Mouse (Mus musculus) liver, embryonic 14.5 days (tissue): ENCODE results near the gene Slc22a17. TPM values are rescaled to one million over a fixed set of nuclear protein-coding genes. Genes with fewer than 3 reads are reported as not detected.
A peak's percentile ranks its signal among the peaks of the same experiment; 100 is the strongest.

Experiments
- ATAC-seq: fragments of 200-750 bp; cut with Nextera tagmentation; 2 replicates; pipeline ENCODE4 v1.8.0; 2017; ENCODE audit warnings: moderate number of reproducible peaks, mild to moderate bottlenecking, moderate library complexity; ENCODE audit not compliant: insufficient read depth
- DNase-seq, 3 experiments: peaks; one replicate each; pipeline ENCODE4 v3.0.0-alpha.2; 2012 to 2013; ENCODE audit warnings: low read depth in 3 of 3, low spot score in 3 of 3
- H3K27ac ChIP-seq: fragments of 300-500 bp; sonication (generic); 2 replicates; pipeline ENCODE4 v1.5.1; 2014; ENCODE audit warnings: moderate library complexity, mild to moderate bottlenecking, control low read depth, inconsistent platforms
- H3K27me3 ChIP-seq: fragments of 300-500 bp; sonication (generic); 2 replicates; pipeline ENCODE4 v1.6.1; 2014; ENCODE audit warnings: mild to moderate bottlenecking, low read length, moderate library complexity; ENCODE audit not compliant: control insufficient read depth, insufficient read depth
- H3K36me3 ChIP-seq: fragments of 300-500 bp; sonication (generic); replicated peaks from 2 replicates; pipeline ENCODE4 v1.6.1; 2014; ENCODE audit warnings: low read depth; ENCODE audit not compliant: control insufficient read depth, insufficient read depth
- H3K4me1 ChIP-seq, 2 experiments: fragments of 200-500 bp in 1 of 2; fragments of 300-500 bp in 1 of 2; sonication (generic) in 1 of 2; replicated peaks; 2 replicates each; pipeline ENCODE4 v1.6.1; 2012 to 2014; ENCODE audit warnings: antibody characterized with exemption in 1 of 2, inconsistent platforms in 1 of 2, low read length in 1 of 2; ENCODE audit not compliant: control insufficient read depth in 2 of 2, insufficient read depth in 2 of 2
- H3K4me2 ChIP-seq: fragments of 300-500 bp; sonication (generic); 2 replicates; pipeline ENCODE4 v1.6.1; 2014; ENCODE audit warnings: low read depth, mild to moderate bottlenecking, control low read depth, moderate library complexity
- H3K4me3 ChIP-seq, 2 experiments: fragments of 200-500 bp in 1 of 2; fragments of 300-500 bp in 1 of 2; sonication (generic) in 1 of 2; 2 replicates each; pipeline ENCODE4 v1.5.1; 2012 to 2014; ENCODE audit warnings: low read depth in 2 of 2, low read length in 2 of 2, mild to moderate bottlenecking in 2 of 2, control low read depth in 1 of 2, inconsistent platforms in 1 of 2, moderate library complexity in 1 of 2; ENCODE audit not compliant: insufficient read depth in 1 of 2
- H3K9ac ChIP-seq: fragments of 300-500 bp; sonication (generic); replicated peaks from 2 replicates; pipeline ENCODE4 v1.6.1; 2014; ENCODE audit warnings: mild to moderate bottlenecking, control low read depth, moderate library complexity
- H3K9me3 ChIP-seq: fragments of 300-500 bp; sonication (generic); 2 replicates; pipeline ENCODE4 v1.6.1; 2016; ENCODE audit warnings: low read length, mixed read lengths; ENCODE audit not compliant: control insufficient read depth
- CTCF ChIP-seq: IDR thresholded peaks from 2 replicates; pipeline ENCODE4 v1.5.1; 2016; ENCODE audit warnings: antibody characterized with exemption, low read depth, control low read depth
- EP300 ChIP-seq: IDR thresholded peaks from 2 replicates; pipeline ENCODE4 v1.6.1; 2016; ENCODE audit warnings: antibody characterized with exemption, low read depth
- WGBS: fragments of 180-500 bp; shearing (Covaris S2); extraction: QIAGEN DNeasy Blood & Tissue Kit; methylation state at CpG from one replicate; pipeline ENCODE4 v1.1.7; 2014; ENCODE audit not compliant: insufficient replicate concordance; 5-methylcytosine and 5-hydroxymethylcytosine counted together
- polyA plus RNA-seq, 2 experiments: library from polyadenylated mRNA; depleted of rRNA in 1 of 2; stranded (reverse) in 1 of 2; unstranded in 1 of 2; fragments of >200 nt; fragmentation: Nextera tagmentation in 1 of 2; extraction: Ambion mirVana in 1 of 2; gene quantifications; 2 replicates each; pipeline versions ENCODE4 v1.2.1 to v1.2.3; 2012 to 2014

Slc22a17 gene
- polyA plus RNA-seq, 2 experiments = 0.79 to 4.2 TPM

DNA sequence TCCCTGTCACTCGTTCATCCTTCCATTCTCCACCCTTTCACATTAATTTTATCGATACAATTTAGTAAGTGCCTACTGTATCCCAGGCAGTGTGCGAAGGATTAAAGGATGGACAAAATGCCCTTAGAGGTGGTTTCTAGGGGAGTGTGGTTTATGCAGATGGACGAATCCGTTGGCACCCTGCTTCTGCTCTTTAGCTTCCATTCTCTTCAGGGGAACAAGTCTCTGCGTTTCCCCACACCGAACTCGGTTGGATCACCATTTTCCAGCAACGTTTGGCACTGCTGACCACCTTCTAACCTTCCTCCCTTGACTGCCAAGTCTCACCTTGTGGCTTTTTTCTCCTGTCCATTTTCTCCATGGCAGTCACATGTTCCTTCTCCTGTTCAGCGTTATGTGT is 411 bp upstream of the Slc22a17 start:
- peak overlapping the region; percentile 18 to 55; a peak in 3 of 4 replicates for H3K4me3 ChIP-seq
- no peaks in the 10 kb centered on the region for H3K36me3 ChIP-seq
- H3K9me3 ChIP-seq = no peaks in the 10 kb centered on the region
- no peaks in the 10 kb centered on the region for H3K4me1 ChIP-seq
- WGBS = 21% methylated on average over 10 of the region's 10 CpGs
- no peak overlapping the region for H3K27ac ChIP-seq
- peaks cover 40% of the 10 kb centered on the region for H3K27me3 ChIP-seq
- peak overlapping the region; percentile 58 for H3K4me2 ChIP-seq
- no peak for TF ChIP-seq EP300
- no peak for ATAC-seq
- H3K9ac ChIP-seq = no peak overlapping the region
- DNase-seq = no peak

DNA sequence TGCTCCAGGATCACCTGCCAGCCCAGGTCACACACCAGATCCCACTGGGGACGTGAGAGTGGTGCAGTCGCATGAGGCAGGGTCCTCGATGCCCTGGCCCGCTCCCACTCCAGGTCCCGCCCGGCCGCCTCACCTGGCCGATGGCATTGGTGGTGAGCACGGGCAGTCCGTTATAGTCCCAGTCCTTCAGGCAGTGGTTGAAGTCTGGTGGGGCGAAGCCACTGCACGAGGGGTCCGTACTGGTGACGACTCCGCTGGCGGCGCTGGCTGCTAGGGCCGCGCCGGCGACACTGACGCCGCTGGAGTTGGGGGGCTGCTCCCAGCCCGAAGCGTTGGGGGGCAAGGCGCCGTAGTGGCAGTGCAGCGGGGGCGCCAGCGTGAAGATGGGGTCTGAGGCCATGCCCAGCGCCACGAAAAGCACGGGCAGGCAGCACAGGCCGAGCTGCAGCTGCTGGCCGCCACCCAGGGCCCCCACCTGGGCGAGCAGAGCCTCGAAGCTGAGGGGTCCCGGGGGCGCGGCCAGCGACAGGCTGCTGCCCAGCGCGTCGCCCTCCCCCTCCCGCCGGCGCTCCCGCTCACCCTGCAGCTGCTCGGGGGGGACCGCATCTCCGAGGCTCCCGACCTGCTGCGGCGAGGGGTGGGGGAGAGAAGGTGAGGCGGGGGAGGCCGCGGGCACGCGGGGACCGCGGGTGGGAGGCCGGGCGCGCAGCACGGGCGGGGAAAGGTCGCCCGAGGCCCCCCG is 652 bp downstream of the Slc22a17 start:
- Histone ChIP-seq H3K4me1 (no peaks in the 10 kb centered on the region), H3K9ac (0 out of 2 replicates have a peak overlapping the region, but pooled peaks have one; percentile 15), H3K36me3 (no peaks in the 10 kb centered on the region), H3K4me3 (peak overlapping the region; percentile 35 to 55), H3K27me3 (peaks cover 40% of the 10 kb centered on the region), H3K4me2 (peak overlapping the region; percentile 58), H3K27ac (no peak overlapping the region), H3K9me3 (no peaks in the 10 kb centered on the region)
- DNase-seq (no peak), ATAC-seq (no peak)
- TF ChIP-seq EP300 (no peak), CTCF (no peak)
- WGBS = 5% methylated on average over 66 of the region's 69 CpGs

DNA sequence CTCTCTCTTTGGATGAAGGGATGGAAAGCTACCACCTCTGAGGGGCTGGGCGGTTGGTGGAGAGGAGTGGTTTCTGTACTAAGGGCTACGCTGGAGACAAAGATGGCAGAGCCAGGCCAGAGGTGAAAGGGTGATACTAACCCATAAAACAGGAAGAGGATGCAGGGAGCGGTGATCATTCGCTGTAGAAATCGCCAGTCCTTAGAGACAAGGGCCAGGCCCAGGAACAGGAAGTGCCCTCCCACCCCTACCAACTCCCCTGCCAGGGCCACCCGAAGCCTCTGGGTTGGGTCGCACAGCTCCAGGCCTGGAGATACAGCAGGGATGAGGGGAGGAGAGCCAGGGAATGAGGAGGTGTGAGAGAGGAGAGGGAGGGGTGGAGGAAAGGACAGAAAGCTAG is 4.2 kb downstream of the Slc22a17 start:
- Histone ChIP-seq H3K27ac (no peak overlapping the region), H3K36me3 (no peaks in the 10 kb centered on the region), H3K4me1 (no peaks in the 10 kb centered on the region), H3K9ac (no peak overlapping the region), H3K4me3 (no peak overlapping the region), H3K9me3 (no peaks in the 10 kb centered on the region), H3K4me2 (no peak overlapping the region), H3K27me3 (peaks cover 29% of the 10 kb centered on the region)
- no peak for TF ChIP-seq CTCF
- no peak for TF ChIP-seq EP300
- ATAC-seq = no peak
- no peak for DNase-seq
- 44% methylated on average over 7 of the region's 7 CpGs for WGBS

DNA sequence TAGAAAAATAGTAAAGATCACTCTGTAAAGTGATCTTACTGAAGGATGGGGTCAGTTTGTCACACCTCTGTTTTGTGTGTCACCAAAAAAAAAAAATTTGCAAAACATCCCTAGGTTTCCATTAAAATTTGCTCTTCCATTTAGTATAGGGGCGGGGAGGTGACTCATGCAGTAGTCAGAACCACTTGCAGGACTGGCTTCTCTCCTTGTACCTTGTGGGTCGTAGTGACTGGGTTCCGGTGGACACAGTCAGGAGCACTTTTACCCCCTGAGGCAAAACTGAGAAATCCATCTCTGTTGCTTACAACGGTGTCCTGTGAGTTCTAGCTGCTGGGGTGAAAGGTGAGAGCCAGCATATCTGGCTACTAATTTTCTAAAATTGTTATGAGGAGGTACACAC is 9.3 kb downstream of the Slc22a17 start:
- H3K4me2 ChIP-seq = no peak overlapping the region
- H3K4me1 ChIP-seq = no peaks in the 10 kb centered on the region
- H3K9me3 ChIP-seq = no peaks in the 10 kb centered on the region
- DNase-seq = no peak
- no peak overlapping the region for H3K9ac ChIP-seq
- H3K27ac ChIP-seq = no peak overlapping the region
- TF ChIP-seq CTCF = no peak
- TF ChIP-seq EP300 = no peak
- no peaks in the 10 kb centered on the region for H3K27me3 ChIP-seq
- H3K4me3 ChIP-seq = no peak overlapping the region
- WGBS = 61% methylated on average over 4 of the region's 4 CpGs
- no peak for ATAC-seq
- H3K36me3 ChIP-seq = no peaks in the 10 kb centered on the region

DNA sequence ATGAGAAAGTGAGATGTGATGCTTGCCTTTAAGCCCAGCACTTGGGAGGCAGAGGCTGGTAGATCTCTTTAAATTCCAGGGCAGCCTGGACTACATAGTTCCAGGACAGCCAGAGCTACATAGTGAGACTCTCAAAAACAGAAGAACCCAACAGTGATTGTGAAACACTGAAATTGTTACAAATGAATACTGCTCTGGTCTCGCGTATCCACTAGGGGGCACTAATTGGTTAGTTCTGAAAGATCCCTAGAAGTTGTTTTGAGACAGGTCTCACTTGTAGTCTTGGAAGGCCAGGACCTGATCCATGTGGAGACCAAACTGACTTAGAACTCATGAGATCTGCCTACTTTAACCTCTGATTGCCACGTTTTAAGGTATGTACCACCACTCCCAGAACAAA is 12.5 kb downstream of the Slc22a17 start:
- no peak overlapping the region for H3K4me2 ChIP-seq
- peaks cover 3 to 4% of the 10 kb centered on the region in 2 experiments; a peak in 3 of 4 replicates for H3K4me1 ChIP-seq
- H3K9ac ChIP-seq = no peak overlapping the region
- TF ChIP-seq CTCF = peak; percentile 78
- TF ChIP-seq EP300 = no peak; the same call in 1 of the 2 replicates
- H3K27me3 ChIP-seq = no peaks in the 10 kb centered on the region
- 1% methylated on average over 3 of the region's 3 CpGs for WGBS
- peak in 1 of 3 experiments; percentile 49 for DNase-seq
- peak; percentile 51; the same call in 1 of the 2 replicates for ATAC-seq
- H3K4me3 ChIP-seq = no peak overlapping the region
- no peak overlapping the region for H3K27ac ChIP-seq
- H3K36me3 ChIP-seq = peaks cover 30% of the 10 kb centered on the region
- no peaks in the 10 kb centered on the region for H3K9me3 ChIP-seq
